Mouse (Mus musculus) intestine, embryonic 16.5 days (tissue): ENCODE results near the gene Psmd9. TPM values are rescaled to one million over a fixed set of nuclear protein-coding genes. Genes with fewer than 3 reads are reported as not detected.

Source experiments
- ATAC-seq: fragments of 200-750 bp; cut with Nextera tagmentation; 2 replicates; pipeline ENCODE4 v1.8.0; 2017; ENCODE audit warnings: moderate TSS enrichment, moderate library complexity
- H3K27ac ChIP-seq: fragments of 300-500 bp; sonication (generic); 2 replicates; pipeline ENCODE4 v1.5.1; 2014; ENCODE audit warnings: mild to moderate bottlenecking, low read length
- H3K27me3 ChIP-seq: fragments of 300-500 bp; sonication (generic); replicated peaks from 2 replicates; pipeline ENCODE4 v1.6.1; 2014; ENCODE audit warnings: low read length, control low read depth, mixed read lengths; ENCODE audit not compliant: control insufficient read depth, insufficient read depth
- H3K36me3 ChIP-seq: fragments of 300-500 bp; sonication (generic); 2 replicates; pipeline ENCODE4 v1.6.1; 2014; ENCODE audit warnings: low read length, control low read depth; ENCODE audit not compliant: control insufficient read depth, insufficient read depth
- H3K4me1 ChIP-seq: fragments of 300-500 bp; sonication (generic); 2 replicates; pipeline ENCODE4 v1.6.1; 2014; ENCODE audit warnings: low read length, control low read depth, mixed read lengths; ENCODE audit not compliant: control insufficient read depth, insufficient read depth
- H3K4me2 ChIP-seq: fragments of 300-500 bp; sonication (generic); 2 replicates; pipeline ENCODE4 v1.6.1; 2014; ENCODE audit warnings: low read depth, low read length, control low read depth
- H3K4me3 ChIP-seq: fragments of 300-500 bp; sonication (generic); 2 replicates; pipeline ENCODE4 v1.5.1; 2014; ENCODE audit warnings: mild to moderate bottlenecking, low read length
- H3K9ac ChIP-seq: fragments of 300-500 bp; sonication (generic); 2 replicates; pipeline ENCODE4 v1.6.1; 2014; ENCODE audit warnings: low read depth, low read length
- H3K9me3 ChIP-seq: fragments of 300-500 bp; sonication (generic); 2 replicates; pipeline ENCODE4 v1.6.1; 2016; ENCODE audit warnings: low read length, control low read depth; ENCODE audit not compliant: control insufficient read depth
- WGBS: fragments of 180-500 bp; shearing (Covaris S2); extraction: QIAGEN DNeasy Blood & Tissue Kit; methylation state at CpG from one replicate; pipeline ENCODE4 v1.1.7; 2014; 5-methylcytosine and 5-hydroxymethylcytosine counted together
- polyA plus RNA-seq: library from polyadenylated mRNA; unstranded; fragments of >200 nt; fragmentation: Nextera tagmentation; extraction: Ambion mirVana; gene quantifications from 2 replicates; pipeline ENCODE4 v1.2.1, GENCODE M21; 2015

The Psmd9 gene
- polyA plus RNA-seq, 1 experiment from 2014 or later: 66.3 TPM

DNA sequence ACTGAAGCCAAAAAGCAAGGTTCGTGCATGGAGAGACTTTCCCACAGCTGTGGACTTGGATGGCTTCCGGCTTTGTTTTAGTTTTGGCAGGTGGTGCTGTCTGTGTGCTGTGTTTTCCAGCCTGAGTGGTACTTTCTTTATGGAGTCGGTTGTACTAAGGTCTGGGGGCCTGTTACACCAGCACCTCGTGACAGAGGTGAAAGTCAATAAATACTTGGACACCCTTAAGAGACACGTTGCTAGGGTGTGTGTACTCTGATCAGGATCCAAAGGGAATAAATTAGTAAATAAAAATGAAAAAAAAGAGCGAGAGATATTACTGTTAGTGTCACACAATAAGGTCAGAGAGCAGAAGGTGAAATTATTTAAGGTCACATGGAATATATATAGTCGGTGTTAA, 57.6 kb downstream of the Psmd9 start:
- H3K27ac ChIP-seq: no peak overlapping the region
- H3K4me1 ChIP-seq: peaks cover 4% of the 10 kb centered on the region
- H3K36me3 ChIP-seq: no peaks in the 10 kb centered on the region
- H3K4me3 ChIP-seq: no peak overlapping the region
- no peak for ATAC-seq
- H3K9me3 ChIP-seq: no peaks in the 10 kb centered on the region
- H3K9ac ChIP-seq: no peak overlapping the region
- 79% methylated on average over 7 of the region's 7 CpGs for WGBS
- no peak overlapping the region for H3K4me2 ChIP-seq
- H3K27me3 ChIP-seq: no peaks in the 10 kb centered on the region

DNA sequence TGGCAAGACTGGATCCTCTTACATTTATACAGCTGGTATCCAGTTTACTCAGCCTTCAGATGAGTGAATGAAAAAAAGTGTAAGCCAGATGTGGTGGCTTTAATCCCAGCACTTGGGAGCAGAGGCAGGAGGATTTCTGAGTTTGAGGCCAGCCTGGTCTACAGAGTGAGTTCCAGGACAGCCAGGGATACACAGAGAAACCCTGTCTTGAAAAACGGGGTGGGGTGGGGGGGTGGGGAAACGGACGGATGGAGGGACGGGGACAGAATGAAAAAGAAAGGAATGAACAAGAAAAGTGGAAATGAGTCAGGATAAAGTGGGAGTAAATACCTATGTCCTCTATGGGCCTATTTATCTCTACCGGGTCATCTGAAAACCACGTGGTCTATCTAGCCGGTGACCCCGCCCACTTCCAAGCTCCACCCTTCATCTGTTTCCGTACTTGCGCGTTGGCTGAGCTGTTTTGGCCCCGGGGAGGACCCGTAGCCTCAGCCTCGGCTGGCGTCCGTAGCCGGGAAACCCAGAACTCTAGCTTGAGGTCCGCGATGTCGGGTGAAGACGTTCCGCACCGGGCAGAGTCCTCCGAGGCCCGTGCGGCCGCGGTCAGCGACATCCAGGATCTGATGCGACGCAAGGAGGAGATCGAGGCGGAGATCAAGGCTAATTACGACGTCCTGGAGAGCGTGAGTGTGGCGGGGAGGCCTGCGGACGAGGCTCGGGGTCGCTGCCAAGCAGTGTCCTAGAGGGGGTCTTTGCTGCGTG, 58.7 kb downstream of the Psmd9 start:
- Histone ChIP-seq H3K9ac (peak overlapping the region; percentile 84), H3K36me3 (no peaks in the 10 kb centered on the region), H3K27me3 (no peaks in the 10 kb centered on the region), H3K4me1 (peaks cover 4% of the 10 kb centered on the region), H3K4me2 (peak overlapping the region; percentile 77), H3K4me3 (peak overlapping the region; percentile 77), H3K27ac (no peak overlapping the region; the same call in 1 of the 2 replicates), H3K9me3 (no peaks in the 10 kb centered on the region)
- peak; percentile 88 for ATAC-seq
- WGBS: 4% methylated on average over 42 of the region's 42 CpGs

DNA sequence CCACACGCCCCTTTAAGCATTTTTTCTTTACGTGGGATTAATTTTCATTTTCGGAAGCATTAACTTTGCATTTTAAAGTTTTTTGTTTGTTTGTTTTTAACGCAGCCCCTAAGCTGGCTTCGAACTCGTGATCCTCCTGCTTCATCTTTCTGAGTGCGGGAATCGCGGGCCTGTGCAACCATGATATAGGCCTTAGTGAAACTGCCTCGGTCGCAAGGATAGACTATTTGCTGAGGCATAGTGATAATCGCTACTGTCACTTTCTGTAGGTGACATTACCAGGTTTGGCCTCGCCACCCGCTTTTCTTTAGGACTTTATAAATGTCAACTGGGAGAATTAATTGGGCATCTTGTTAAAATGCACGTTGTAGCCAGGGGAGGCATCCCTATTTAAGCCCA, 59.3 kb downstream of the Psmd9 start:
- H3K4me1 ChIP-seq: peaks cover 4% of the 10 kb centered on the region
- WGBS: 8% methylated on average over 15 of the region's 15 CpGs
- H3K9ac ChIP-seq: peak overlapping the region; percentile 84
- no peak overlapping the region for H3K27ac ChIP-seq
- peak overlapping the region; percentile 77 for H3K4me2 ChIP-seq
- no peaks in the 10 kb centered on the region for H3K27me3 ChIP-seq
- H3K4me3 ChIP-seq: peak overlapping the region; percentile 77
- peak; percentile 6; the same call in 1 of the 2 replicates for ATAC-seq
- no peaks in the 10 kb centered on the region for H3K9me3 ChIP-seq
- H3K36me3 ChIP-seq: no peaks in the 10 kb centered on the region

DNA sequence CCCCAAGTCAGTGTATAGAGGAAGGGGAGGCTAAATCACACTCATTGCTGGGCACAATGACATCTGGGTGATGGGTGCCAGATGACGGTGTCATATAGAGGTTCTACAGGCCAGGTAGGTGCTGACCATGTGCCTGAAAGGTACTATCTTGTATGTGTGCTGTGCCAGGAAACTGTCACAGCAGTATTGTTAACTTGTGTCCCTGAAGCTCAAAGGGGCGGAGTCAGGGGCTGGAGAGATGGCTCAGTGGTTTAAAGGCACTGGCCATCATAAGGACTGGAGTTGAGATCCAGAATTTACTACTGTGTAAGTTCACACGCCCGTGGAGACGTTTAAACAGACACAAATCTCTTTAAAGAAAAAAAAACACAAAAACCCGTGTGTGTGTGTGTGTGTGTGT, 60.1 kb downstream of the Psmd9 start:
- Histone ChIP-seq H3K36me3 (no peaks in the 10 kb centered on the region), H3K27ac (no peak overlapping the region), H3K4me1 (peaks cover 4% of the 10 kb centered on the region), H3K9ac (no peak overlapping the region; the same call in 1 of the 2 replicates), H3K4me3 (no peak overlapping the region), H3K27me3 (no peaks in the 10 kb centered on the region), H3K4me2 (peak overlapping the region; percentile 77; the same call in 1 of the 2 replicates), H3K9me3 (no peaks in the 10 kb centered on the region)
- no peak for ATAC-seq
- 83% methylated on average over 6 of the region's 6 CpGs for WGBS

- Histone ChIP-seq H3K4me1 (peaks cover 9% of the 10 kb centered on the region), H3K27me3 (no peaks in the 10 kb centered on the region), H3K27ac (no peak overlapping the region), H3K9me3 (no peaks in the 10 kb centered on the region), H3K4me2 (no peak overlapping the region), H3K36me3 (no peaks in the 10 kb centered on the region; the same call in 1 of the 2 replicates), H3K9ac (no peak overlapping the region), H3K4me3 (no peak overlapping the region)
- WGBS: 90% methylated on average over 2 of the region's 2 CpGs
- no peak for ATAC-seq
Measured at GRCm38 (mm10) chr5:123232180-123232579, 63.0 kb downstream of the Psmd9 start.

DNA sequence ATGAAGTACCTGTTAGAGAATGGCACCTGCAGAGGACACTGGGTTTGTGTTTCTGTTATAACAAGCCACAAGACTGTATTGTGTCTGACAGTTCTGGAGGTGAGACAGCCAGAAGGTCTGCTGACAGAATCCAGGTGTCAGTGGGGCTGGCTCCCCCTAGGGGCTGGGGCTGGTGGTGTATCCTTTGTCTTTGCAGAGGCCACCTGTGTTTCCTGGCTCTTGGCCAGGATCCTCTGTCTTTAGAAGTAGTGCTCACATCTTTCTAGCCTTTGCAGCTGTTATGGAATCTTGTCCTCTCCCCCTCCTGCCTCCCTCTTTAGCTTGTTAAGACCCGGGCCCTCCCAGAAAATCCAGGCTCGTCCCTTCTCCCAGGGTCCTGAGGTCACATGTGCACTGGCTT, 66.5 kb downstream of the Psmd9 start:
- no peaks in the 10 kb centered on the region for H3K9me3 ChIP-seq
- 33% methylated on average over 2 of the region's 2 CpGs for WGBS
- no peak overlapping the region for H3K9ac ChIP-seq
- H3K4me3 ChIP-seq: no peak overlapping the region
- H3K27me3 ChIP-seq: no peaks in the 10 kb centered on the region
- peaks cover 5% of the 10 kb centered on the region; the same call in 1 of the 2 replicates for H3K4me1 ChIP-seq
- peak; percentile 44; the same call in 1 of the 2 replicates for ATAC-seq
- H3K4me2 ChIP-seq: no peak overlapping the region
- H3K27ac ChIP-seq: no peak overlapping the region
- peaks cover 13% of the 10 kb centered on the region for H3K36me3 ChIP-seq

- H3K9ac ChIP-seq: no peak overlapping the region
- H3K27ac ChIP-seq: no peak overlapping the region
- H3K27me3 ChIP-seq: no peaks in the 10 kb centered on the region
- no peak for ATAC-seq
- no peak overlapping the region for H3K4me2 ChIP-seq
- H3K4me3 ChIP-seq: no peak overlapping the region
- 89% methylated on average over 9 of the region's 9 CpGs for WGBS
- H3K36me3 ChIP-seq: peaks cover 13% of the 10 kb centered on the region
- peaks cover 5% of the 10 kb centered on the region; the same call in 1 of the 2 replicates for H3K4me1 ChIP-seq
- no peaks in the 10 kb centered on the region for H3K9me3 ChIP-seq
Measured at GRCm38 (mm10) chr5:123236426-123236825, 67.2 kb downstream of the Psmd9 start.

DNA sequence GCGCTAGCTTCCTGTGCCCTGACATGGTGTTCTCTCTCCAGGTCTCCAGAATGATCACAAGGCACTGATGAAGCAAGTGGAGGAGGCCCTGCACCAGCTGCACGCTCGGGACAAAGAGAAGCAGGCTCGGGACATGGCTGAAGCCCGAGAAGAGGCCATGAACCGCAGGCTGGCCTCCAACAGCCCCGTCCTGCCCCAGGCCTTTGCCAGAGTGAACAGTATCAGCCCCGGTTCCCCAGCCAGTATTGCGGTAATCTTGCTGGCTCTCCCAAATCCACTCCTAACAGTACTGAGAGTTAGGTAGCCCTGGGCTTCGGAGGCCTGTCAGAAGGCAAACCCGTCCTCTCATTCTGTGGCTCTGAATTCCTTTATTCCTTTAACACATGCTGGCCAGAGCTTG, 70.3 kb downstream of the Psmd9 start:
- Histone ChIP-seq H3K4me2 (no peak overlapping the region), H3K4me3 (no peak overlapping the region), H3K9me3 (no peaks in the 10 kb centered on the region), H3K4me1 (peaks cover 5% of the 10 kb centered on the region; the same call in 1 of the 2 replicates), H3K27me3 (no peaks in the 10 kb centered on the region), H3K36me3 (peaks cover 13% of the 10 kb centered on the region), H3K27ac (no peak overlapping the region), H3K9ac (no peak overlapping the region)
- 92% methylated on average over 11 of the region's 11 CpGs for WGBS
- ATAC-seq: no peak

DNA sequence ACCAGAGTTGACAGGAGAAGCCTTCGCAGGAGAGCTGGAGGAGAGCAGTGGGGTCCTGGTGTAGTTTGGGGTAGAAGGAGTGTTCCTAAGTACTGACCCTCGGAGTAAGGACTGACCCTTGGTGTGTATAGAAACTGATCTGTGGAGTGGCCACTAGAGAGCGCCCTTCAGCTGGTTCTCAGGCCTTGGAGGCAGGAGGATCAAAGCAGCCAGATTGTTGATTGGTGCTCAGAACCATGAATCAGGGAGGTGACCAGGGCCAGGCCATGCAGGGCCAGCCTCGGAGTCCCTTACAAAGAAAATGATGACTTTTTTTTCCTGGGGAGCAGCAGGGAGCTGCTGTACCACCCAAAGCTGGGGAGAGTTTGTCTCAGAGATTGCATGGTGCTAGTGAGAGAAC, 76.3 kb downstream of the Psmd9 start:
- Histone ChIP-seq H3K9me3 (no peaks in the 10 kb centered on the region), H3K4me3 (no peak overlapping the region), H3K36me3 (no peaks in the 10 kb centered on the region), H3K9ac (no peak overlapping the region), H3K4me2 (no peak overlapping the region), H3K27me3 (no peaks in the 10 kb centered on the region), H3K4me1 (no peaks in the 10 kb centered on the region), H3K27ac (no peak overlapping the region)
- WGBS: 30% methylated on average over 4 of the region's 4 CpGs
- ATAC-seq: no peak
